Mouse (Mus musculus): Measurements from ENCODE around the gene Clspn. TPM values are rescaled to one million over a fixed set of nuclear protein-coding genes. Genes with fewer than 3 reads are reported as not detected.
A peak's percentile ranks its signal among the peaks of the same experiment; 100 is the strongest.
"Not testable (repeated sequence)": the region's sequence is repeated elsewhere in the genome, so short reads cannot be mapped to it uniquely, and the experiment has no call there.

The Clspn gene
- 1.8 and 2.4 TPM in 2 replicates for polyA plus RNA-seq (2012; rRNA removed)

DNA sequence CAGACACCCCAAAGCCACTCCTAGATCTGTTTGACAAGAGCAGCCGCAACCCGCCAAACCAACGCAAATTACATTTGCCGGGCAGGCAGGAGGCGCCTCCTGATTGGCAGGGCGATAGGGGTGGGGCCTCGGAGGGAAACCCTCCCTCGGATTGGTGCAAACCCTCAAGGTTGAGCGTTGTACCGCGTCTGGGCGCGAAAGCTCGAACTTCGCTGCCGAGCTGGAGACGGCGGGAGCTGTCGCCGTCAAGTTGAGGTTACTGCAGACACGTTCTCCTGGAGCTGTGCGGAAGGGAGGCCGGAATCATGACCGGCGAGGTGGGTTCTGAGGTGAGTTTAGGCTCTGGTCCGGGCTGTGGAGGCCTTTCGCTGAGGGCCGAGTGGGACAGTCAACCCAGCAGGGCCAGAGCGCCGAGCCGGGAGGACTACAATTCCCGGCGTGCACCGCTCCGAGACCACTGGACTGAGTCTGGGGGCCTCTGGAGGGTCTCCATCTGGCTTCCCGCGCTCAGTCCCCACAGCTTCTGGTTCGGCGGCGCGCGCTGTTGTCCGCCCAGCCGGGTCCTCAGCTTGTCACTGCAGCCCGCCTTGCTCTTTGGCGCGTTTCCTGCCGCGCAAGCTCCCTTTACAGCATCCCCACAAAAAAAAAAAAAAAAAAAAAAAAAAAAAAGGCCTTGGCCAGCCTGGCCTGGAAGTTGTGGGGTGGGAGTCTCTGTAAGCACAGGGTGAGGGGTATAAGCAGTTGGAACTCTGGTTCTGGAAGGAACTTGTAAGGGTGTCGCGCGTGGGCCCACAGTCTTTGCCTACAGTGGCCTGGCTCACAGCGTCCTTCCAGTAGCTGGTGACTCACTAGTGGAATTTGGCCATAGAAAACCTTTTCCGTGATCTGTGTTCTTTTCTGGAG is at the start of gene Clspn:
Gene Clspn (plus strand): TSS at position 127 of the 903 bp plus-strand sequence.
- under 1% methylated on average over 54 of the region's 54 CpGs for WGBS

DNA sequence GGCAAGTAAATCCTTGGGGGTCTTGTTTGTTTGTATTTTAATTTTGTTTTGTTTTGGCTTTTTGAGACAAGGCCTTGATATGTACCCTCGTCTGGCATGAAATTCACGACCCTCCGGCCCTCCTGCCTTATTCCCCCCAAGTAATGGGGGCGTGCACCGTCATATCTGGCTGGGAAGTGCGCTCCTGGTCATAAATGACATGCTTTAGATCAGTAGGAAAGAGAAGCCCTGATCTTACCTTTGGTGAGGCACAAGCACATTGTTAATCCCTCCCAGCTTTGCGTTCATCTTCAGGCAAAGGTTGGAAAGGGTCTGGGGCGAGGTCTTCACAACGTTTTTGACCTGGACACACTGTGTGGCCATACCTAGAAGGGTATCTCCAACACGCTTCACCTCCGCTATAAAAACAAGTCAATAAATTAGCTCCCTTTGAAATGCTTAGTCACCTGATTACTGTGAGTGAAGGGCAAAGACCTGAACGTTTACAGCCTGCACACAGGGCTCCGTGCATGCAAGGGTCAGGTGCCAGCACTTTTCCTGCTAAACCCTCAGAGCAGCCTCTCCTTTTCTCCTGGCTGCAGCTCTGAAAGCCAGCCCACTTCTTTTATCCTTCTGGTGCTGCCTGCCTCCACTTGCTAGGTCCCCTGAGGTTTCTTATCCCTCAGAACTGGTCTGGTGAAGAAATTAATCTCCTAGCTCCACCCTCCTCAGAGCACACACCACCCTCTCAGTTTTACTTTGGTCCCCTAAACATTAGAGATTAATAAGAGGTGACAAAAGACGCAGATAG is 48.4 kb upstream of the Clspn start:
- DNase-seq (ENCODE audit: low read depth, low spot score), result no peak
- WGBS, result 52% methylated on average over 14 of the region's 14 CpGs

More for the DNA sequence above, at the start of gene Clspn:
- DNase-seq (ENCODE audit: low read depth, low spot score), result peak; percentile 67

DNA sequence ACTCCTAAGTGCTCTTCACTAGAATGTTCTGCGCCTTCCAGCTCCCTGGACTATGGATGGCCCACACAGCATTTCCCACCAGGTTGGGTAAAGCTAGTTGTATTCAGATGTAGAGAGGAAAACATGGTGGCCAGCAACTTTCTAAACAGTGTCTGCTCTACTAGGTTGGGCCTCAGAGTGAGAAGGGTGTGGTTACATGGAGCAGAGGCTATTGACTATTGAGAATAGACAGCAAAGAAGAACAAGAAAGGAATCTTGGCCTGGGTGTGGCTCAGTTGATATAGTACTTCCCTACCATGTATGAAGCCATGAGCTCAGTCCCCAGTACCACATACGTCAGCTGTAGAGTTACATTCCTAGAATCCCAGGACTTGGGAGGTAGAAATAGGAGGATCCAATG is 47.7 kb upstream of the Clspn start:
- no peak for DNase-seq (ENCODE audit: low read depth, low spot score)
- WGBS, result 86% methylated on average over 2 of the region's 2 CpGs

DNA sequence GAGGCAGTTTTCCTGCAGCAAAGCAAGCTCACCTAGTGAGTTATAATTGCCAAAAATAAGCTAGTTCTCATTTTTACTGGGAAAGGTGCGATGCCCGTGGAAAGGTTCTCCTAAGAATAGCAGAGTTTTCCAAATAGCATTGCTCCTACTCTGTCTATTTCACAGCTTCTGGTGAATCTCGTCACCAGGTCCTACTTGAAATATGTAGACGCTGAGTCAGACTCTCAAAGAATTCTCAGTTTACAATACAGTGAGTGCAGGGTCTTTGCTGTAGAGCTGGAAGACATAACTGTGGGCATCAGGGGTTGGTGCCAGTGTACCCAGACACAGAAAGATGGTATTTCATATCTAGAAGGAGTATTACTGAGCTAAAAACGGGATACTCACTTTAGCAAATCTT is 45.7 kb upstream of the Clspn start:
- 94% methylated on average over 5 of the region's 5 CpGs for WGBS

DNA sequence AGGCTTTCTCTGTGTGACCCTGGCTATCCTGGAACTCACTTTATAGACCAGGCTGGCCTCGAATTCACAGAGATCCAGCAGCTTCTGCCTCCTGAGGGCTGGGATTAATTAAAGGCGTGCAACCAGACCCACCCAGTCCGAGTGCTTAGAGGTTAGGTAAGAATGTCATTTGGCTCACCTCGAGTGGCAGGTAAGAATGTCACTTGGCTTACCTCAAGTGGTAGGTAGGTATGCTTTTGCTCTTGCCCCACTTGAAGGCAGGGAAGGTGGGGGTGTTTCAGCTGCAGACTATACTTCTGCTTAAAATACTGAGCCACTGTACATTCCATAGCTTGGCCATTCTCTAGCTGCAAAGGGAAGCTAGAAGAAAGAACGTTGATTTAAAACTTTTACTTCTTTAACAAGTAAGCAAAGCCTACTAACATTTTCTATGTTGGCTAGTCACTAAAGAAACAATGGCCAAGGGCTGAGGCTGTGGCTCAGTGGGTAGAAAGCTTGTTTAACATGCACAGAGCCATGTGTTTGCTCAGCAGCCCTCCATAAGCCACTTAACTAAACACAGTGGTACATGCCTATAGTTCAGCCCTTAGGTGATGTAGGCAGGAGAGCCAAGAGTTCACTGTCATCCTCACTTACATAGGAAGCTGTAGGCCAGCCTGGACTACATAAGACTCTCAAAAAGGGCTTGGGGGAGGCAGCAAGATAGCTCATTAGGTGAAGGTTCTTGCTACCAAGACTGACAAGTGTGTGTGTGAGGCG is 44.2 kb upstream of the Clspn start:
- 81% methylated on average over 6 of the region's 6 CpGs for WGBS
- no peak for DNase-seq (ENCODE audit: low read depth, low spot score)

More for the DNA sequence above, 45.7 kb upstream of the Clspn start:
- no peak for DNase-seq (ENCODE audit: low read depth, low spot score)

DNA sequence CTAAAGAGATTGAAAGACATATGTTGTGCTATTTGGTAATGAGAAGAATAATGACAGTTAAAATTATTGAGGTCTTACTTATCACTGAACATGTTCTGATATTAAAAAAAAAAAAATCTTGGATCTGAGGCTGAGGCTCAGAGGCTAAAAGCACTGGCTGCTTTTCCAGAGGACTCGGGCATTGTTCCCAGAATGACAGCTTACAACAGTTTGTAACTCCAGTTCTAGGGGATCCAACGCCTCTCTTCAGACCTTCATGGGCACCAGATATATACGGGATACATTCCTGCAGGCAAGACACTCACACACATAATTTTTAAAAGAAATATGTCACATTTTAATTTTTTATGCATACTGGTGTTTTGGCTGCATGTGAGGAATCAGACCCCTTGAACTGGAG is 30.6 kb upstream of the Clspn start:
- DNase-seq (ENCODE audit: low read depth, low spot score), result no peak
- WGBS, result 88% methylated on average over 3 of the region's 3 CpGs

DNA sequence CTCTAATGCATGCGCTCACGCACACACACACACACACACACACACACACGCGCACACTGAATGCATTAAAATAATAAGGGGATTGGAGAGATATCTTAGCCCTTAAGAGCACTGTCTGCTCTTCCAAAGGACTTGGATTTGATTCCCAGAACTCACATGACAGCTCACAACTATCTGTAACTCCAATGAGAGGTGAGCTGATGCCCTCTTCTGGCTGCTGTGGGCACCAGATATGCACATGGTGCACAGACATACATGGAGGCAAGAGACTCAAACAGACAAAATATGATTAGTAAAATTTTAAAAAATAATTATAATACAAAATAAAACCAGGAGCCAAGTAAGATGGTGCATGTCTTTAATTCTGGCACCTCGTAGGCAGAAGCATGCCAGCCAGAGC is 29.9 kb upstream of the Clspn start:
- DNase-seq (ENCODE audit: low read depth, low spot score), result no peak
- 93% methylated on average over 5 of the region's 5 CpGs for WGBS

DNA sequence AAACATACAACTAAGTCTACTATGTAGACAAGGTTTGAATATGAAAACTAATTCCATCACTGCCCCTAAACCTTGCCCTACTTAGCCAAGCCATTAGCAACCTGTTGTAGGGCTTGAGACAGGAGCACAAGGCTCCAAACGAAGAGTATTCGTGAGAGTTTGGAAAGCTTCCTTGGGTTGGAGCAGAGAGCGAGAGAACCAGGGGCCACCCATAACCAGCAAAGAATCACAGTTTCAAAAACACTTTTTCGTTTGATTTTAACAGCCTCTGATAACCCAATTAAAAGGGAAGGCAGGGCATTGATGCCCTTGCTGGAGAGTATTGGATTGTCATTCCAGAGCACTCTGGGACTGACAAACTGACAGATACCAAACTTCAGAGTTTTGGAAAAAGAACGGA is 24.4 kb upstream of the Clspn start:
- WGBS, result 56% methylated on average over 5 of the region's 5 CpGs

DNA sequence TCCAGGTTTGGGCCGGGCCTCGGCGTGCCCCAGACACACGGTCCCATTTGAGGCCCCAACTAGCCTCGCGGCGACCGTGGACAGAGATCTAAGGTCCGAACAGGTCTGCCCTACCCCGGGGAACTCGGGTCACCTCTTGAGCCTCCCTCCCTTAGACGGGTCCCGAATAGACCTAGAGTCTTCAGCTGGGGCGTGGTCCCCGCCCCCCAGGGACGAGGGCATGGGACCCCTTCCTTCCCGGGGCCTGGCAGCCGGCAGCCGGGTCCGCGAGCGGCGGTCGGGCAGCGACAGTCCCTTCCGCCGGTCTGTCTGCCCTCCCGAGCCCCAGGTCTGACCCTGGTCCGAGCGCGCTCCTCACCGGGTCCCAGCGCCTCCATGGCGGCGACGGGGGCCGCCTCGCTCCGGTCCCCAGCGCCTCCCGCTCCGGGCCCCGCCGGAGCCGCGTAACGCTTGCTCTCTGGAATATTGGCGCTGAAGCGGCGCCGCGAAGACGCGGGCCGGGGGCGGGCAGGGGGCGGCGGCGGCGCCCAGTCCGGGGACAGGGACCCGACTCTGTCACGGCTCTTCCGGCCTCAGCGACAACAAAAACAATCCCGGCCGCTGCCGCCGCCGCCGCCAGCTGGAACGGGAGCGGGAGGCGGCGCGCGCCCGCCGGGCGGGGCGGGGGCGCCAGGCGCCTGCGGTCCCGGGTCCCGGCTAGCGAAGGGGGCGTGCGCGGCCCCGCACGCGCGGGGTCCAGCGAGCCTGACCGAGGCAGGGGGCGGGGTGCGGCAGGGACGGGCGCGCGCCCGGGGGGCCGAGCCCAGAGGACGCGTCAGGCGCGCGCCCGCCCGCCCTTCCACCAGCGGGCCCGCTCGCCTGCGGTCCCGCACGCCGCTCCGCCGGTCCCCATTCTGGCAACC is 23.7 kb upstream of the Clspn start, which contains the start of gene Ago4:
Gene Ago4 (minus strand): TSS at position 646 of the 902 bp plus-strand sequence.
- no peak for DNase-seq (ENCODE audit: low read depth, low spot score)
- 1% methylated on average over 117 of the region's 120 CpGs for WGBS

More for the DNA sequence above, 24.4 kb upstream of the Clspn start:
- no peak for DNase-seq (ENCODE audit: low read depth, low spot score)

DNA sequence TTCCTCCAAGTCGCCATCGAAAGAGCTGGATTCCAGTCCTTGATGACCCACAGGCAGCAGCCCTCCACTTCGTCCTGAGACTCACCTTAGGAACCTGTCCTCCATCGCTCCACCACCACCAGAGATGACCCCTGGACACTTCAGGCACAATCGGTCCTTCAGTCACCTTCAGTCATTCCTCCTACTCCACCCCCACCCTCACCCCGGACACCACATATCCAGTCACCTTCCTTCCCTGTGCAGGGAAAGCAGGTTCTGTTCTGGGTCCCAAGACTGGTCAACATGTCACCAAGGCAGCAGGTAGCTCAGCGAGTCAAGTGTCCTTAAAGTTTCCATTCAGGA is 23.0 kb upstream of the Clspn start:
- 14% methylated on average over 7 of the region's 7 CpGs for WGBS
- no peak for DNase-seq (ENCODE audit: low read depth, low spot score)

DNA sequence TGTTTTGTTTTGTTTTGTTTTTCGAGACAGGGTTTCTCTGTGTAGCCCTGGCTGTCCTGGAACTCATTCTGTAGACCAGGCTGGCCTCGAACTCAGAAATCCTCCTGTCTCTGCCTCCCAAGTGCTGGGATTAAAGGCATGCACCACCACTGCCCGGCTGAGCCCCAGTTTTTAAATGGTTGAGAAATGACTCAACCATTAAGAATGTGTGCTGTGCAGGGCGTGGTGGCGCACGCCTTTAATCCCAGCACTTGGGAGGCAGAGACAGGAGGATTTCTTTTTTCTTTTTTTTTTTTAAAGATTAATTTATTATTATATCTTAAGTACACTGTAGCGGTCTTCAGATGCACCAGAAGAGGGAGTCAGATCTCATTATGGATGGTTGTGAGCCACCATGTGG is 21.1 kb upstream of the Clspn start:
- DNase-seq (ENCODE audit: low read depth, low spot score), result not testable (repeated sequence)
- WGBS, result 94% methylated on average over 7 of the region's 7 CpGs

DNA sequence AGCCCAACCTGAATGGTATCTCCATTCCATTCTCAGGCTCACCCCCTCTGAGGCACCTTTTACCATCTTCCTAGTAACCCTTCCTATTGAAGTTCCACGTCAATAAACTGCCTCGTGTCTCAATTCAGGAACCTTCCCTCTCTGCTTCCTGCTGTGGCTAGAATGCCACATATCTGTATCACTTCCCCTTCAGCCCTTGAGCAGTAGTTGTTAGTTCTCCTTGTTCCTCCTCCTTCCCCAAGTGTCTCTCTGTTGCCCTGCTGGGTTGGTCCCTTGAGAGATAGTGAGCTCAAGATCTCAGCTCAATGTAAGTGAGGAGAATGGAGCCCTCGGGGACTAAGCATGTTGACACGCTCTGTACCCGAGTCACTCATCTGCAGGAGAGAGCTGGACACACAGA is 19.9 kb upstream of the Clspn start:
- WGBS, result 67% methylated on average over 5 of the region's 5 CpGs

DNA sequence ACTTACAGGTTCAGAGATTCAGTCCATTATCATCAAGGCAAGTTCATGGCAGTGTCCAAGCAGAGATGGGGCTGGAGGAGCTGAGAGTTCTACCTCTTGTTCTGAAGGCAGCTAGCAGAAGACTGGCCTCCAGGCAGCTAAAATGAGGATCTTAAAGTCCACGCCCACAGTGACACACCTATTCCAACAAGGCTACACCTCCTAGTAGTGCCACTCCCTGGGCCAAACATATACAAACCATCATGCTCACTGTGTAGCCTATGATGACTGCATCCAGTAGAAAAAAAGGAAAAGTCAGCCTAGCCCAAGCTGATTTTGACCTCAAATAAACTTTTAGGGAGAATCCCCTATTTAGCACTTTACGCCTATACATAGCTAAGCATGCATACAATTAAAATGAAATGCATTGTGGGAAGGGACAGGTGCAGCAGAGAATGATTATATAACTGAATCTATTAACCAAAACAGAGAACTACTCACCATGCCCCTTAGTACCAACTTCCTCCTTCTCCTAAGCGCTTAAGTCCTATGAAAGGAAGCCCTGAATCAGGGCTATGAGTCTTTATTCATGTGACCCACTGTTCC is 16.2 kb upstream of the Clspn start:
- no peak for DNase-seq (ENCODE audit: low read depth, low spot score)
- WGBS, result 29% methylated on average over 3 of the region's 3 CpGs

More for the DNA sequence above, 19.9 kb upstream of the Clspn start:
- DNase-seq (ENCODE audit: low read depth, low spot score), result no peak

DNA sequence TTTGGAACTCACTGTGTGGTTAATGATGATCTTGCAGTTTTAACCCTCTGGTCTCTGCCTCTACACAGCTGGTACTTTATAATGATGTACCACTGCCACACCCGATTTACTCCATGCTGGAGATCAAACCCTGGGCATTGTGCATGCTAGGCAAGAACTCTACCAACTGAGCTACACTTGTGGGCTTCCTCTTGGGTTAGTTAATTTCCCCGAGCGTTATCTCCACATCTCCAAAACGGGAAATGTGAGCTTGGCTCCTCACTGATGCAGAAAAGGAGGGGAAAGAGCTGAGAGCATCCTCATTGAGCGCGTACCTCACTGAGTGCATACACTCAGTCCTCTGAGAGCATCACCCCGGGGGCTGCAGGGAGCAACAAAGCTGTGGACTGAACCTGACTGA is 13.9 kb upstream of the Clspn start:
- DNase-seq (ENCODE audit: low read depth, low spot score), result no peak
- WGBS, result 58% methylated on average over 7 of the region's 7 CpGs

DNA sequence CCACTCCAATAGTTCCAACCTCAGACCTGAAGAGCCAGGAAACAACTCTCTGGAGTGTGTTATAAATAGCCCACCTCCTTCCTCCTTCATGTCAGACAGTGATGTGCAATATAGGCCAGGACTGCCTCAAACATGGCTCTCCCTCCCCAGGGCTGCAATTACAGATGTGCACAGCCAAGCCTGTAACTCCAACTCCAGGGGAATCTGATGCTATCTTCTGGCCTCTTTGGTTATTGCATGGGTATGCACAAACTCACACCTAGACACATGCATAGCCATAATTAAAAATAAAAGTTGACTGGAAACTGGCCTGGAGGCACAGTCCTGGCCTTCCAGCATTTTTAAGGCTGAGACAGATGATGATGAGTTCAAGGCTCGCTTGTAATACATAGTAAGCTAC is 11.7 kb upstream of the Clspn start:
- DNase-seq (ENCODE audit: low read depth, low spot score), result no peak
- WGBS, result 88% methylated on average over 1 of the region's 1 CpGs

DNA sequence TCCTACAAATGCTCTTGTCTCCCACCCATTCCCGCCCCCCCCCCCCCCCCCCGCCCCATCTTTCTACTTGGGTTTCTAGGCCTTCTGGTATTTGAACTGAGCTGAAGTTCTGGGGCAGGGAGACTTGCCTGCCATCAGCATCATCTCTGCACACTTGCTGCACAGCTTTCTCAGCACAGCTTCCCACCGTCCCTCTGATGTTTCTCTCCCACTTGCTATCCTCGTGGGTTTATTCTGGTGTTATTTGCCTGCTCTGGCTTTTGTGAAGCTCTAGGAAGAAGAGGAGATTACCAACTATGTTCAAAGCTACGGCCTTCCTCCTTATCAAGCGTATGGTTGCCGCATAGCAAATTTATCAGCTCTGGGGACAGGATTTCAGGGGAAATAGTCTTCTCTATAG is 11.0 kb upstream of the Clspn start:
- no peak for DNase-seq (ENCODE audit: low read depth, low spot score)
- WGBS, result 71% methylated on average over 6 of the region's 7 CpGs

DNA sequence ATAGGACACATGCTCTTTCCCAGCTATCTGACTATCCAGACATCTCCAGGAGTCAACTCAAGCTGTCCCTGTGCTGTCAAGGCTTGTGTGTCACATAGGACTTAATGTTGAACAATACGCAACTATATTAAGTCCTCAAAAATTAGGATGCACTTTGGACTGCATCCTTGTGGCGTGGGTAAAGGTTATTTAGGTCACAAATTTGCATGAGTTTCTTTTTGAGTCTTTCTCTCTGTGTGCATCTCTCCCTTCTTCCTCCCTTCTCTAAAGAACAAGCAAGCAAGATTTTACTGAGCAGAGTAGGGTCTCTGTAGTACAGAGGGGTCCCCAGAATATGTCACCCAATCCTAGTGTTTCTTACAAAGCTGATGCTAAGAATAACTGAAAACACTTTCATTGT is 10.6 kb upstream of the Clspn start:
- WGBS, result 77% methylated on average over 2 of the region's 2 CpGs
- DNase-seq (ENCODE audit: low read depth, low spot score), result no peak

DNA sequence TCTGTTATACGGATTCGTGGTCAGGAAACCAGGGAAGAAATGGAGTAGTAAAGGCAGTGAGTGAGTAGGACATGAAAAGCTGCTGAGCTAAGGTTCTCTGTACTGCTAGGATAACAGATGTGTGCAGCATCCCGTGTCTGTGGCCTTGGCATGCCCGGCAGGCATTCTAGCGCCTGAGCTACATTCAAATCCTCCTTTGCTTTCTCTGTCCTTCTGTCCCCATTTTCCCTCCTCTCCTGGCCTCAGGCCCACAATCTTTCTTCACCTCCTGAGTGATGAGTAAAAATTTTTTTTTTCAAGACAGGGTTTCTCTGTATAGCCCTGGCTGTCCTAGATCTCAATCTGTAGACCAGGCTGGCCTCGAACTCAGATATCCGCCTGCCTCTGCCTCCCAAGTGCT is 4.6 kb upstream of the Clspn start:
- WGBS, result 77% methylated on average over 7 of the region's 7 CpGs
- no peak for DNase-seq (ENCODE audit: low read depth, low spot score)

DNA sequence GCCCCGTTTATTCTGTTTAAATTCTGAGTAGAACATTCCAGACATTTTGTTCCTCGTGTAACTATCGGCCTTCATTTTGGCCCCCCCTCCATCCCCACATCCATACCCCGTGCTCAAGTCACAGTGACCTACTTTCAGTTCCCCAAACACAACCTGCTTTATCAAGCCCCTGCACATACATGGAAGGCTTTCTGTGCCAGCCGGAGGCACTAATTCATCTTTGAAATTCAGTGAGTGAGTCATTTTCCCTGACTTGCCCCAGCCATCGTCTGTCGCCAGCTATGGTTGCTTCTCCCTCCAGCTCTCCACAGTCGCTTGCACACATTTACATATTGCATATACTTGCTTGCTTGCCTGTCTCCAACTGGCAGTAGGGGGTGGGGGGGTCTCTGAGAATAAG is 3.6 kb upstream of the Clspn start:
- WGBS, result 52% methylated on average over 8 of the region's 8 CpGs
- DNase-seq (ENCODE audit: low read depth, low spot score), result no peak

All from large intestine, adult 2 months (tissue).